Mouse (Mus musculus) cortical plate, adult 2 months (tissue): ENCODE data around the gene Zer1. TPM values are rescaled to one million over a fixed set of nuclear protein-coding genes. Genes with fewer than 3 reads are reported as not detected.

Experiments used
- H3K27ac ChIP-seq: fragments of 200-500 bp; 2 replicates; pipeline ENCODE4 v1.5.1; 2012; ENCODE audit warnings: low read length, control low read depth, inconsistent platforms; ENCODE audit not compliant: insufficient read depth
- H3K4me1 ChIP-seq: fragments of 200-500 bp; 2 replicates; pipeline ENCODE4 v1.6.1; 2011; ENCODE audit warnings: low read length; ENCODE audit not compliant: control insufficient read depth, insufficient read depth
- H3K4me3 ChIP-seq: fragments of 200-500 bp; 2 replicates; pipeline ENCODE4 v1.5.1; 2011; ENCODE audit warnings: mild to moderate bottlenecking, low read length, control low read depth; ENCODE audit not compliant: insufficient read depth
- CTCF ChIP-seq: fragments of 200-500 bp; IDR thresholded peaks from 2 replicates; pipeline ENCODE4 v1.5.1; 2011; ENCODE audit warnings: mild to moderate bottlenecking, control low read depth, low read length; ENCODE audit not compliant: insufficient read depth; ENCODE audit errors: extremely low read depth
- POLR2A ChIP-seq: fragments of 200-500 bp; IDR thresholded peaks from 2 replicates; pipeline ENCODE4 v1.6.1; 2011; ENCODE audit warnings: mild to moderate bottlenecking, low read length, control low read depth; ENCODE audit not compliant: insufficient read depth; ENCODE audit errors: extremely low read depth
- polyA plus RNA-seq: library from polyadenylated mRNA; depleted of rRNA; stranded (reverse); fragments of >200 nt; gene quantifications from 2 replicates; pipeline ENCODE4 v1.2.3, GENCODE M21; 2012

The Zer1 gene
- polyA plus RNA-seq, 1 experiment: 155 TPM

DNA sequence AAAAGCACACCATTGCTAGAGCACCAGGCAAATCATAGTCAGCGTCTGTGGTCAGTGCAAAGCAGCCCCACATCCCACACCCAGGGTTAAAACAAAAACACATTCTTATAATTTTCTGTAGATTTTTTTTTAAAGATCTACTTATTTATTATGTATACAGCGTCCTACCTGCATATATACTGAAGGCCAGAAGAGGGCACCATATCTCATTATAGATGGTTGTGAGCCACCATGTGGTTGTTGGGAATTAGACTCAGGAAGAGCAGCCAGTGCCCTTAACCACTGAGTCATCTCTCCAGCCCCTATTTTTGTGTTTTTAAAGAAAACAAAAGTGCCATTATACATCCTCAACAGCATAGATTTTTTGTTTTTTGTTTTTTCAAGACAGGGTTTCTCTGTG lies 4.4 kb upstream of the Zer1 start:
- Histone ChIP-seq H3K4me3 (no peak overlapping the region), H3K4me1 (peaks cover 2% of the 10 kb centered on the region; the same call in 1 of the 2 replicates), H3K27ac (no peak overlapping the region)
- TF ChIP-seq POLR2A (no peak), CTCF (peak; percentile 41; the same call in 1 of the 2 replicates)

DNA sequence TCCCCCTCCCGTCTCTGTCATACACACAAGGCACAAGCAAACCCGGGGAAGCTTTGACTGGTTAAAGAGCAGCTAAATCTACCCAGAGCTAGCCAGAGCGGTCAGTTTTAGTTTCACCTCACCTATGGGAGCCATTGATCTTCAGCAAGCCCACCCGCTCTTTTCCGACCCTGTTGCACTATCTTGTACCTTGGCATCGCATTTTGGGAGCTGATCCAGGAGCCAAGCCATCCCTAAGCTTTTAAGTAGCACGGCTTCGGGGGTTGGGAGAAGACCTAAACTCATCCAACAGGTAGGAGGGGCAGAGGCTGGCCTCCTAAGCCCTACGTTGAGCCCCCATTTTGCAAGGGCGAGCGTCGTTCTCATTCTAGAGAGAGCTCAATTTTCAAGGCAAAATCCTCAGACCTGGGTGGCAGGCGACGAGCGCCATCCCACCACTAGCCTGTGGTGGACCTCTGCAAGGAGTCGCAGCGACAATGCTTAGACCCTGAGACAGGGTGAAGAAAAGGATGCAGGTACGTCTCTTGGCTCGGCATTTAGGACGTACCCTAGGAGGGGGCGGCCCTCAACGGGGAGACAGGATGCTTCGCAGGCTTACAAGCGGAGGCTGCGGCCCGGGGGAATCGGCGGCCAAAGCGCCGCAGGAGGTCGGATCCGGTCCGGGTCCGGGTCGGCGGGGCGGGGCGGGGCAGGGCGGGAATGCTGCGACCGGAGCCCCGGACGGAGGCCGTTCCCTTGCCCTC lies 485 bp downstream of the Zer1 start:
- H3K4me1 ChIP-seq: peaks cover 14% of the 10 kb centered on the region
- peak overlapping the region; percentile 80 for H3K4me3 ChIP-seq
- TF ChIP-seq POLR2A: no peak; the same call in 1 of the 2 replicates
- no peak for TF ChIP-seq CTCF
- H3K27ac ChIP-seq: peak overlapping the region; percentile 95

DNA sequence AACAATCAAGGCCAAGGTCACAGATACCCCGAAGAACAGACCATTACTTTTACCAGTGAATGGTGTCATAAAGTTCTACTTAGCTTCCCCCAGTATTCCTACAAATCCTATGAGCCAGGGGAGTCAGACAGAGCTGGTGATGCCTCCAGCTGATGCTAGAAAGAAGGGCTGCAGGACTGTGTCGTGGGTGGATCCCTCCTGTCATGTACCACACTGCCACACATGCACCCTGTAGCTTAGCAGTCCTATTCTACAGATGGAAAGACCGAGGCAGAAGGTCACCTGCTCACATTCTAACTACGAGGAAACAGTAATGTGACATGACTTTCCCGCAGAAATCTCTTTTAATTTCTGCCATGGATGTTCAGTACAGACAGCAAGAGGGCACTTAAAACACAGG lies 1.6 kb downstream of the Zer1 start:
- no peak overlapping the region for H3K27ac ChIP-seq
- TF ChIP-seq POLR2A (no peak), CTCF (no peak)
- peaks cover 16% of the 10 kb centered on the region for H3K4me1 ChIP-seq
- H3K4me3 ChIP-seq: peak overlapping the region; percentile 80

DNA sequence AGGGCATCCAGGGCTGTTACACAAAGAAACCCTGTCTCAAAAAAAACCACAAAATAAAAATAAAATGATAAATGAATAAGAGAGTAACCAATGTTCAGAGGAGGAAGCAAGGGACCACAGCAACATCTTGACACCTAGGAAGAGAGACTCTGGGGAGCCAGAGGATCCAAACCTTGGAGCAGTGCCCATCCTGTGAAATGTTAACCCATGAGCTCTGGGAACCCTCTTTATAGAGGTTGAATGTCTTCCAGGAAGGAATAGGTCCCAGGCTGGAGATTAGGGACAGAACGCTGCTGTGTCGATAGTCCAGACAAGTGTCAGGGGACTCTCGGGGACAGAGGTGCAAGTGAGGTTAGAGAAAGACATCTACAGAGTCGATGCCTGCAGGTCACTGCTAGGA lies 4.1 kb downstream of the Zer1 start:
- peak overlapping the region; percentile 38; the same call in 1 of the 2 replicates for H3K27ac ChIP-seq
- no peak overlapping the region for H3K4me3 ChIP-seq
- peaks cover 16% of the 10 kb centered on the region for H3K4me1 ChIP-seq
- TF ChIP-seq CTCF (no peak), POLR2A (no peak)

DNA sequence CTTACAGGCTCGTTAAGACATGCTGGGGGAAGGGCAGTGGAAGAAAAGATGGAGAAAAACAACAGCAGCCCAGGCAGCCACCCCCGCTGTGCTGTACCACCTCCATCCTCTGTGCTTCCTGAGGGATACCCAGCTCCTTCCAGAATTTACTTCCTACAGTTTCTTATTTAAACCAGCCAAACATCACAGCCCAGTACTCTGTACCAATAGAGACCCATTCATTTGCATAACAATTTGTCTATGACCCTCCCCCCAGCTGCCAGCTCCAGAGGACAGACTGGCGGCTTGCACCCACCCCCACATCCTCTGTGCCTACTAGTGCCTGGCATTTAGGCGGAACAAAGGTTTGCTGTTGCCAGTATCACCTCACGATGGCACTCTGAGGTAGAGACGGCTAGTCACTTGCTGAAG lies 4.7 kb downstream of the Zer1 start:
- Histone ChIP-seq H3K4me1 (peaks cover 14% of the 10 kb centered on the region), H3K4me3 (no peak overlapping the region), H3K27ac (peak overlapping the region; percentile 63)
- TF ChIP-seq CTCF: no peak

DNA sequence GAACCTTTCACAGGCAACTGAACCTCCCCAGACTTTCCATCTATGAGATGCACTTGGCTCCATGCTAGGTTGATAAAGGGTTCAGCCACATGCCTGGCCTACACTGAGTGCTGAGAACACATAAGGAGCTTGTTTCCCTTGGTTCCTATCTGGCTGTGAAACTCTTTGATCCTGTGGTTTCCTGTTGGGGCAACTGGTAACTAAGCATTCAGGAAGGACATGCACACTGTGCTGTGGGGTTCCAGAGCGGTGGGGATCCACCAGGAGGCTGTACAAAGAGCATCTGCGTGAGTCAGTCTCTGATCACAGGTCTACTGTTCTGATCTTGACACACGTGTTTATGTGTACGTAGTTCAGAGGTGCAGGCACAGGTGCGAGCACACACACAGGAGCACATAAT lies 11.8 kb downstream of the Zer1 start:
- no peak for TF ChIP-seq POLR2A
- TF ChIP-seq CTCF: no peak

DNA sequence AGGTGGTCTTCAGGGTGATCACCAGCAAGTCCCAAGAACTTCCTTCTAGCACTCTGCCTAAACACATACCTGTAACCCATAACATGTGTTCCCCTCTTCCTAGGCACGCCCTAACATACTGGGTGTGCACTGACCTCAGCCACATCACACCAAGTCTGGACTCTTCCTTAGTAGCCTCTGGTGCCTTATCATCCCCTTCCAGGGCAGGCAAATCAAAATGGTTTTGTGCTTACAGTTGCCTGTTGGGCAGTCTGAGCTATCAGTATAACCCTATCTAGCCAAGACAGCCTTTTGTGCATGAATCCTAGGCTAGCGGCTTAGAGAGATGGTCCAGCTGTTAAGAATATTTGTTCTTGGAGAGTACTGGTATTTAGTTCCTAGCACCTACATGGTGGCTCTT lies 12.9 kb downstream of the Zer1 start:
- TF ChIP-seq POLR2A (no peak), CTCF (no peak)
- H3K27ac ChIP-seq: no peak overlapping the region
- no peak overlapping the region for H3K4me3 ChIP-seq

More for the DNA sequence above, 11.8 kb downstream of the Zer1 start:
- no peak overlapping the region for H3K27ac ChIP-seq
- H3K4me3 ChIP-seq: no peak overlapping the region
- H3K4me1 ChIP-seq: no peaks in the 10 kb centered on the region

DNA sequence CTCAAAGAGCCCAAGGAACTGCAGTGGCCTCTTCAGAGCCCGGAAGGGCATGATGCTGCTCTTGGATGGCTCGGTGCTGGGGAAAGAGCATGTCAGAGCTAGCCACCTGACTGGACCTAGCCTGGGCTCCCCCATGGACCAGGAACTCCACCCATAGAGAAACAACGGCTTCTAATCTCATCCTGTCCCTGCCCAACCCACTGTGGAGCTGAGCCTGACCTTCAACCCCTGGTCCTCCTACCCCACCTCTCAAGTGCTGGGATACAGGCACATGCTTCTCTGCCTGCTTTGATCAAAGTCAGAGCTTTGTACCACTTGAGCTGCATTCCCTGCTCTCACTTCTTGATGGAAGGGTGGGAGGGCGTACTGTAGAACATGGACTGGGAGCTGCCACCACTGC lies 16.1 kb downstream of the Zer1 start:
- TF ChIP-seq CTCF: no peak
- no peak for TF ChIP-seq POLR2A

More for the DNA sequence above, 12.9 kb downstream of the Zer1 start:
- H3K4me1 ChIP-seq: no peaks in the 10 kb centered on the region

DNA sequence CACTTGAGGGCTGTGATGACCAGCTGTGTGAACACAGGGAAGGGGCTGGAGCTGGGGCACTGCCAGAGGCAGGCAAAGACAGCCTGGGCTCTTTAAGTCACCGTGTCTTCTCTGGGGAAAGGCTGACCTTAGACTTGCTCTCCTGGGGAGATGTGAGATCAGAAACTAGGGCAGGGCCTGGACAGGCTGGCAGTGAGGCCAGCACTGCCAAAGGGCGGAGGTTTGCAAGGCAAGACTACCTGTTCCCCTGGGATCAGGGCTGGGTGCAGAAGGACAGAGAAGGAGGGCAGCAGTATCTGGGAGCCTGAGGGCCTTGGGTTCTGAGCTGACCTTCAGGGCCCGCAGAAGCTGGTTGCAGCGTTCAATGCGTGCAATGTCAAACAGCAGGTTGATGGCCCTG lies 16.7 kb downstream of the Zer1 start:
- H3K4me1 ChIP-seq: no peaks in the 10 kb centered on the region
- TF ChIP-seq POLR2A (no peak), CTCF (no peak)
- no peak overlapping the region for H3K27ac ChIP-seq
- H3K4me3 ChIP-seq: no peak overlapping the region

More for the DNA sequence above, 16.1 kb downstream of the Zer1 start:
- no peak overlapping the region for H3K27ac ChIP-seq
- H3K4me1 ChIP-seq: no peaks in the 10 kb centered on the region
- H3K4me3 ChIP-seq: no peak overlapping the region

DNA sequence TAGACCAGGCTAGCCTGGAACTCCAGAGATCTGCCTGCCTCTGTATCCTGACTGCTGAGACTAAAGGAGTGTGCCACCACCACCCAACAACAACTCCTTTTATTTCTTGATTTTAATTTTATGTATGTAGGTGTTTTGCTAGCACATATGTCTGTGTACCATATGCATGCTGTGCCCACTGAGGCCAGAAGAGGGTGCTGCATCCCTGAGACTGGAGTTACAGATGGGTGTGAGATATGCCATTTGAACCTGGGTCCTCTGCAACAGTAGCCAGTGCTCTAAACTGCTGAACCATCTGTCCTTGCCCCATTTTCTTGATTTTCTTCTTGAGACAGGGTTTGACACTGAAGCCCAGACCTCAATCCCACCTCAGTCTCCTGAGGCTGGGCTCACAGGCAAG lies 18.0 kb downstream of the Zer1 start:
- TF ChIP-seq CTCF (peak; percentile 73), POLR2A (no peak)

More for the DNA sequence above, 18.0 kb downstream of the Zer1 start:
- Histone ChIP-seq H3K4me3 (no peak overlapping the region), H3K4me1 (no peaks in the 10 kb centered on the region), H3K27ac (no peak overlapping the region)
